Mouse (Mus musculus) retina, adult 2 months (tissue): Measurements from ENCODE around the gene Hsd17b2.
"Not testable (repeated sequence)": the region's sequence is repeated elsewhere in the genome, so short reads cannot be mapped to it uniquely, and the experiment has no call there.

Experiments used
- DNase-seq: peaks from one replicate; pipeline ENCODE4 v3.0.0-alpha.2; 2012; ENCODE audit warnings: low read depth, low spot score

The Hsd17b2 gene

DNA sequence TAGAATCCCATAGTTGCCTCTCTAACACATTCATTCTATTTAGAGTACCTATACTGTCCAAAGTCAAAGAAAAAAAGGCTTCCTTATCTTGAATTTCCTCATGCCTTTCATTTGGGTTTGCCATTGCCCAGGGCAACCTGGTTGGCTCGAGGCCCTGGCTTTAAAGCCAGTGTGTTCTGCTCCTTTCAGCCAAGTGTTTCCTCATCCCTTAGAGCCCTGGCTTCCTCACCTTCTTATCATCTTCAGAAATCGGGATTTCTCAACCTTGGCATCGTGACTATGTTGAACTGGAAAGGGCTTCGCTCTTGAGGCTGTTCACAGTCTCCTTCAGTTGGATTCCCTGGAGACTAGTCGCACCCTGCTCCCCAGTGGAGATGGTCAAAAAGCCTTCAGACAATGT lies 12.9 kb downstream of the Hsd17b2 start:
- no peak for DNase-seq

DNA sequence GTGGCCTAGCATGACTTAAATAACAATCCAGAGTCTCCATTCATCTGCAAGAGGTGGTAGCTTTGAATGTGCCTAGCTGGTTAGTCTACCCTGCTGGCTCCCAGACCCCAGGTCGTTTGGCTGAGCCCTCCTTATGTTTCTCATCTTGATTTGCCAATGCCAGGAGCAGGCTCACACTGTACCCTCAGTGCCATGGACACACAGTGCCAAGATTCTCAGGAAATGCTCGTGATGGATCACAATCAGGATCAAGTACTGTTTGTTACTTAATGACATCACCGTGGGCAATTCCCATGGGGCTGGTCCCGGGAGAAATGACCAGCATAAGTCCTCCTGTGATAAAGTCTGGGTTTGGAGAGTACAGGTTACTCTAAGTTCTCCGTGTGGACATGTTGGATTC lies 14.2 kb downstream of the Hsd17b2 start:
- no peak for DNase-seq

DNA sequence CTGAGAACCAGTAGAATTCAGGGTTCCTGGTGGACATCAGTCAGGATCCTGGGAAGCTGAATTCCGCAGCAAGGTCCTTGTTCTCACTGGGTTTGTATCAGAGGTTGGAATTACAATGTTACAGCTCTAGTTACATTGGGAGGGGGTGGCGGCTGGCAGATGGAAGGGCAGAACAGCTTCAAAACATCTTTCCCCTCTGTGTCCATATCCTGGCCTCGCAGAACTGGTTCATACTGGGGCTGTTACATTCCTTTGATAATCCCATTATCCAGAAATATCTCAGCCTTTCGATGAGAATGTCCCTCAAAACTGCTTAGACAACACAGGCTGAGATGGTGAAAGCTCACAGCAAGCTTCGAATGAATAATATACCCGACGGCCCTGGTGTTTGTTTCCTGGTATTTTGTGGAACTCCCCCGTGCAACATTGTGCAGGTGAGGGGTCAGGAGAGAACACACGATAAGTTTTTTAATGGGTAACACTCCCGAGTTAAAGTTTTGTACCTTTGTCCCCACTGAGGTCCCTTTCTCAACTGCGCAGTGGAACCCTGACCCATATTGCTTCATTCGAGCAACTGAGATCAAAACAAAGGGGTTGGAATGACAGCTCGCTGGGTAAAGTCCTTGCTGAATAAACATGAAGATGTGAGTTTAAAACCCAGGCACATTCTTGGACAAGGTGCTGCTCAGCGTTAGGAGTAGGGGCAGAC lies 16.6 kb downstream of the Hsd17b2 start:
- no peak for DNase-seq

DNA sequence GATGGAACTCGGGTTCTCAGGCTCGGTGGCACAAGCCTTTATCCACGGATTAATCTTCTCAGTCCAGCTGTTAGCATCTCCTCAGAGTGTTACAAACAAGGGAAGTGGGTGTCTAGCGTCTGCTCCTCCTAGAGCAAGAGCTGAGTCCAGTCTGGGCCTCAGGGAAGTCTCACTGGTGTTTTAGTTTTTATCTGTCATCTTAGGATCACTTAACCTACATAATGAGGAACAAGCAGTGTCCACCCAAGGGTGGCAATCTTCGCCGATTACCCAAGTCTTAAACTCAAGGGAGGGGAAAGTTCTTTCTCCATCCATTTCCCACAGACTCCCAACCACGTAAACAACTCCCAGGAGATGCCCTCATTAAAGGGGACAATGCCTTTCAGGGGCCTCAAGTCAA lies 24.8 kb downstream of the Hsd17b2 start:
- no peak for DNase-seq

DNA sequence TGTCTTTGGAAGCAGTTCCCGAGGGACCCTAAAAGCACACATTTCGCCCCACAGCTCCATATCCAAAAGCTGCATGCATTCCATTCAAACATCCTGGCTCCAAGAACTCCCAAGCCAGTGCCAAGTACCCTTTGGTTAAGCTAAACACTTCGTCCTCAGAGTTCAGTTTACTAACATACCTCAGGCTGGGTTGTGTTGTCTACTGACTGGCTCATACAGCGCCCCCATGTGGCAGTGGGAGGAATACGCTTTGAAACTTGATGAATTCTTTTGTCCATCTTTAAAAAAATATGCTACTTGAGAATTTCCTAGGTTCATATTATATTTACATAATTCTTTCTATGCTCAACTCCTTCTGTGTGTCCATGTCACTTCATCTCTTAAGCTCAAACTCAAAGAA lies 25.9 kb downstream of the Hsd17b2 start:
- no peak for DNase-seq

DNA sequence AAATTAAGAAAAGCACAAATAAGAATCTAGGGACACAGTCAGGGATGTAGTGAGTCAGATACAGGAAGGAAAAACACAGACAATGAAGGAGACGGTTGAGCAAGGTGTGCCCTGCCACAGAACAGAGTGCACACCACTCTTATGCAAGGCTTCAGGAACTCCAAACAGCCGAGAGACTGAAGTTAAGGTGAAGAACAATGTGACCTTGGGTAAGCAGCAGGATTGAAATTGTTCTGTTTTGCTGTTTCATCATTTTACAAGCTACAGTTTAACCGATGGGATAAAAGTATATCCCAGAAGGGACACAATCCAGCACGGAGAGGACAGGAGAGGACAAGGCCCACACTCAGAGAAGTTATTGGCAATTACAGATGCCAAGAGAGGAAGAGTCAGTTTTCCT lies 26.5 kb downstream of the Hsd17b2 start:
- DNase-seq: no peak

DNA sequence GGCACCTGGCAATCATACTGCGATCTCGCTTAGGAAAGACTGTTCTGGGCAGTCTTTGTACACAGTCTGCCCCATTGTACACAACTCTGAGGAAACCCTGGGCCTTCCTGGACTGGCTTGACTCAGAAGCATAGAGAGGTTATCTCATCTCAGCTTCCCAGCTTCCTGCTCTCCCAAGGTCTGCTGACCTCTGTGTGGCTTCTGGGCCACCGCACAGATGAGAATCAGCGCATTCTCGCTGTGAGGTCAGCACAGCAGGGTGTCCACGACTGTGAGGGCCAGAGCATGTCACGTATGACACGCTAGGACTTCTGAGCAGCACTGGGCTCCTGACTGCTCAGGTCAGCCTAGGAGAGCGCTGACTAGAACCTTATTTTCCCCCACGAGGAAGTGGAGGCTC lies 29.3 kb downstream of the Hsd17b2 start:
- DNase-seq: no peak

DNA sequence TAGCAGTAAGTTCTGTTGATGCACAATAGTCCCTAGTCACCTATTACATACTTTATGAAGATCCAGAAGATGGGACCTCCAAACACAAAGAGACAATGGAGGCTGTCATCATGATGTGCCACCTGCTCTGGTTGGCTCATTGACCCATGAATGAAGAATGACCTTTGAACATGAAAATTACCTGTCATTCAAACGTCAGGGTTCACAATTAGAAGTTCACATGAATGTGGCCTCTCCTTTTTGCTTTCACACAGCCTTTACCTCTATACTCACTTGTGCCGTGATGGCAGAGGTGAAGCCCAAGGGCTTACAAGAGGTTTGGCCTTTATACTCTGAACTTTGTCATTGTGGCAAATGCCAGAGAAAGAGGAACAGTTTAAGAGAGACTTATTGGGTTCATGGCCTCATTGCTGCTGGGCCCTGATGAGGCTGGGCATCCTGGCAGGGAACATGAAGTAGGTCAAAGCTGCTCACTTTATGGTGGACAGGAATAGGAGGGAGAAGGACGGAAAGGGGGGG lies 35.0 kb downstream of the Hsd17b2 start:
- no peak for DNase-seq

DNA sequence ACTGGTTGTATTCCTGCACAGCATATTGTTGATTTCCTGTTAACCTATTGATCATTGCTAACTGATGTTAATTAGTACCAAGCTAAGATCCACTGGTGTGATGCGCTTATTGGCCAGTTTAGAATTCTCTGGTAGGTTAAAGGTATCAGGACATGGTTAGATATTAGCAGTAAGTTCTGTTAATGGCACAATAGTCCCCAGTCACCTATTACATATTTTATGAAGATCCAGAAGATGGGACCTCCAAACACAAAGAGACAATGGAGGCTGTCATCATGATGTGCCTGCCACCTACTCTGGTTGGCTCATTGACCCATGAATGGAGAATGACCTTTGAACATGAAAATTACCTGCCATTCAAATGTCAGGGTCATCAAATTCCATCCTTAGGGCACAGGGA lies 36.5 kb downstream of the Hsd17b2 start:
- DNase-seq: not testable (repeated sequence)

DNA sequence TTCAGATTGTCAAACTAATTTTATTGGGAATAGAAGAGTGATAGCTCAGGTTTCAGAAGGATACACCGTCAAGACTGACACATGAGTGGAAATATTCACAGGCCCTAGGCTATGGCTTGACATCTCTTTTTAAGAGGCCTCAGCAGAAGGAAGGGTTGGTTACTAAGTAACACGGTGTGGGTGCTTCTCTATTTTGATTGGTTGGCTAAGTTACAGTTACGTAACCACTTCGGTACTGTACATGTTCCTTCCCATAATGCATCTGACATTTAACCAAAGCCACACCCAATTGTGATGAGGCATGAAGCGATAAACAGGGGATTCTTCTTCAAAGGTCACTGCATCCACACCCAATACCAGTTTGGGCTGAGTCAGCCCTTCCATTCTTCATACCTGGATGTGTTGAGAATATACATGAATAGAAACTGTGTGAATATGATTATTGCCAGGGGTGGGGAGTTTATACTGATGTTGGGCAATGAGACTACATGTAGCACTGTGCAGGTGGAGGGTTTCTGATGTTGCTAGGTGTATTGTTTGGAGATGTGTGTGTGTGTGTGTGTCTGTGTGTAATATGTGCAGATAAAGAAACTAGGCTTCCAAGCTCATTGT lies 38.8 kb downstream of the Hsd17b2 start:
- no peak for DNase-seq

DNA sequence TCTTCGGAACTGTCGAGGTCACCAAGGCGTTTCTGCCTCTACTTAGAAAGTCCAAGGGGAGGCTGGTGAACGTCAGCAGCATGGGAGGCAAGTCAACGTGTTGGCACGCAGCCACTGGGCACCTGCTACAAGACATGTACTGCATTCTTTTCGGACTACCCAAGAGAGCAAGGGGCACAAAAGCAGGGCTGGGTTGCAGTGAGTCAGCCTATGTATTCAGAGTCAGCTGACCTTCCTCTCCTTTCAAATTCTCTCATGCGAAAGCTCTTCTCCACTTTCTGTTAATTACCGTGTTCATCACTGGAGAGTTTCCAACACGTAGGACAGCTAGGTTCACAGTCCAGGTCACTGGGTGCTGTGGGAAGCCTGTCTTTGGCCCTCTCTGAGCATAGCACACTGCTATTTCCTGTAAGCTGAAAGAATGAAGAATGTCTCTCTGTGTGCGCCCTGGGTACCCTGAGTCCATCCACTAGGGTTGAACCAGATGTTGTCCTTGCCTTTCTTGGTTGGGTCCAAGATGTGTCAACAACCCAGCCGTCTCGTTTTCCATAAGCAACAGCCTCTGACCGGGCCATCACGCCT lies 40.8 kb downstream of the Hsd17b2 start:
- no peak for DNase-seq

DNA sequence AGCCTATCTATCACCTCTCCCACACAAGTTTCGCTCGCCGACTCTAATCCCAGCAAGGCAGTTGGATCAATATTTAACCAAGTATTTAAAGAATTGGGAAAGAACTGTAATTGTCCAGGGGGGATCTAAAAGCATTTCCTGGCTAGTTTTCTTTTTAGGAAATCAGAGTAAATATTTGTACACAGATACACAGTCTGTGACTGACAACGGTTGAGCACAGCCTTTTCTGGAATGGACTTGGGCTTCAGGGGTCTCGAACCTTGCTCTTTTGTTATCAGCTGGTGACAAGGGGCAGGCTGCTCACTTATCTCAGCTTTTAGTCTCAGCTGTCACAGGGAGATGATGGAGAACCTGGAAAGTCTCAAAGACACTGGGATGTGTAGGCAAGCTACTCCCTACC lies 44.9 kb downstream of the Hsd17b2 start:
- no peak for DNase-seq

DNA sequence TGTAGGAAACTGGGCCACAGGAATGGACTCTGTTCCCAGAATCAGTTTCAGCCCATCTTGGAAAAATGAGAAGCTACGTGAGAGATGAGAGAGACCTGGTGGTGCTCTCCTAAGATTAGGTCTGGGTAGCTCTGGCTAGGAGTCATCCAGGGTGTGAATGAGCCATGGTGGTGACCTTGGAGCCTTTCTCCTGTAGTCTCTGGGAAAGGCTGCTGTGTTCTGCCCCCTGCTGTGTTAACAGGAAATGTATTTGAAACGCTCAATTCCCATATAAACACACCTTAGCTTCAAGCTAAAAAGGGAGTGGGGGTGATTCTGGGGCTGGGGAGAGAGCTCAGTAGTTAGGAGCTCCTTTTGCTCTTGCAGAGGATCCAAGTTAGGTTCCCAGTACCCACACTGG lies 45.7 kb downstream of the Hsd17b2 start:
- no peak for DNase-seq

DNA sequence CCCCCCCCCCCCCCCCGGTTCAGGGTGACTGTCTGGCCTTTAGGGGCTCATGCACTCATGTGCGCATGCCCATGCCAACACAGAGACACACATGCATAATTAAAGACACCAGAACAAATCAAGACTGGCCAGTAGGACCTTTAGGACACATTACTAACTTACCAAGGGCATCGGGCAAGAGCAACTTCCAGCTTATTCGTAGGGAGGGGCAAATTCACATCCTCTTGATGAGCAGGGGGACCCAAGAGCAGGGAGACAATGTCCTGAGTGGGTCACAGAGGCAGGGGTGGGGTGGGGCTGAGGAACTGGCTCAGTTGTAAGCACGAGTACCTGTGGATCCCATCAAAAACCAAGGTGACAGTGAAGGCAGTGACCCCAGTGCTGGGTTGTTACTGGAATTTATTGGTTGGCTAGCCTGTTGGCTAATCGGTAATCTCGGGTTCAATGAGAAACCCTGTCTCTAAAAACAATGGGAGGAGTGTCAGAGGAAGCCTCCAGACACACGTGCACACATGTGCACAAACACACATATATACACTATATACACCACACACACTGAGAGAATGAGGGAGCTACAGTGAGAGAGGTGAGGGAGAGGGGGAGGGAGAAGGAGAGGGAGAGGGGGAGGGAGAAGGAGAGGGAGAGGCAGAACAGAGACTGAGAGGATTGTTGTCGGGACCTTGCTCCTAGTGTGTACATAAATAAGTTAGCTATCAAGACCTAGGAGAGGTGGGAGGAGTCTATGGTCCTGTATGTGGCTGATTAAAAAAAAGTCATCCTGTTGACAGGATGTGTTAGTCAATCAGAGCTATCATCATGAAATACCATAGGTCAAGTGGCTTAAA lies 46.4 kb downstream of the Hsd17b2 start:
- no peak for DNase-seq

DNA sequence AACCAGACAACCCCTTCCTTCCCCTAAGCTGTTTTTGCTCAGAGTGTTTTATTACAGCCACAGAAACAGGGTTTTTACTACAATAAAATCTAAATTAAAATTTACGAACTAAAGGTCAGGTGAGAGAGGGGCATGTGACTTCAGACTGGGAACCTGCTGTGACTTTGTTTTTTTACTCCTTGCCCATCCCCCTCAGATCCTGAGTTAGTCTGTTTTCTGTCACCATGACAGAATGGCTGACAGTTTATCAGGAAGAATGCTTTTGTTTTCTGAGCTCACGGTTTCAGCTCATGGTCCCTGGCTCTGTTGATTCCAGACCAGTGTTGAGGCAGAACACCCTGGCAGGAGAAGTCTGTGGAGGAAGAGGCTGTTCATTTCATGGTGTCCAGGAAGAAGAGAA lies 47.7 kb downstream of the Hsd17b2 start:
- no peak for DNase-seq

DNA sequence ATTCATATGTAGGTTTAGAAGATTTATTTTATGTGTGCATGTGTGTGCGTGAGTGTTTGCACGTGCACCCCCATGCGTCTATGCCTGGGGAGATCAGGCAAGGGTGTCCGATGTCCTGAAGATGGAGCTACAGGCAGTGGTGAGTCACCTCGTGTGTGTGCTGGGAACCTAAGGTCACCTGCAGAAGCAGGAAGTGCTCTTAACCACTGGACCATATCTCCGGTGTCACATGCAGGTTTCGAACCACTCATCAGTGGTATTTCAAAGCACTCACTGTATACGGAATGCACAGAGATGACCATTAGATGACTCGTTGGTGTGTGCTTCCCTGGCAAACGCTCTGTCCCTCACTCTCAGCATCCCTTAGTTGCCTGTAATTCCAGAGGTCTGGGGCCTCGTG lies 56.2 kb downstream of the Hsd17b2 start:
- DNase-seq: no peak

DNA sequence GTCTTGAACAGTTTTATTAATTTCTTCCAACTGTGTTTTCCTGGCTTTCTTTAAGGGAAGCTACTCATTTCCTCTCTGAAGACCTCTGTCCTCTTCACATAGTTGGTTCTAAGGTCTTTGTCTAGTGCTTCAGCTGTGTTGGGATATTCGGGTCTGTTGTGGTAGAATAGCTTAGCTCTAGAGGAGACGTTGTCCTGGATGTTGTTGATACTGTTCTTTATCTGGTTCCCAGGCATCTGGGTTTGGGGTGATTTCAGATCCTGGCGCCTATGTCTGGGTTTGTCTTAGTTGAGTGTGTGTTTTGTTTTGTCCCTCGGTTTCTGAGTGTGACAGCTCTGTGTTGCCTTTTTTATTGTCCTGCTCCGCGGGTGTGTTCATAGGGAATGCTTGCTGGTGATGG lies 61.1 kb downstream of the Hsd17b2 start:
- no peak for DNase-seq

DNA sequence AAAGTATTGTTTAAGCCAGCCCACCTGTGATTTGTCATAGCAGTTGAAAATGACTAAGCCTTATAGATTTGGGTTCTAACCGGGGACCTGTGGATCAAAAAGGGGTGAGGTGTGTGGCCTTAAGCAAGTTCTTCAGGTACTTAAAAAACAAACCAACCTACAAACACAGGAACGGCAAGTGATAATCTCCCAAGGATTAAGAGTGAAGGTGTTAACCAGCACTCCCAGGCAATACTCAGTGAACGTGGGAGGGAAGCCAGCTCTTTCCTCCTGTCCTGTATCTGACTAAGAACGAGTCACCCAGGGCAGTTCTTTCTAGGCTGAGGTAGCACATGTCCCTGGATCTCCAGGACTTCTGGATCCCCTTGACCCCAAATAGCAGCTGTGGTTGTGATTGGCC lies 62.9 kb downstream of the Hsd17b2 start:
- no peak for DNase-seq

DNA sequence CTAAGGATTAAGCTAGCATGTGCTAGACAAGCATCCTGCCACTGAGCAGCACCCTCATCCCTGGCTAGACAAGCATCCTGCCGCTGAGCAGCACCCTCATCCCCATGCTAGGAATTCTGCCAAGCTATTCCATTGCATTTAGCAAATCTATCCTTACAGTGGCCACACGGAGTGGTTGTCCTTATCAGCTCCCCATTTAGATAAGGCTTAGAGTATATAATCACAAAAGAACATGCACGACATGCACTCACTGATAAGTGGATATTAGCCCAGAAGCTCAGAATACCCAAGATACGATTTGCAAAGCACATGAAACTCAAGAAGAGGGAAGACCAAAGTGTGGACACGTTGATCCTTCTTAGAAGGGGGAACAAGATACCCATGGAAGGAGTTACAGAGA lies 64.2 kb downstream of the Hsd17b2 start:
- DNase-seq: no peak

DNA sequence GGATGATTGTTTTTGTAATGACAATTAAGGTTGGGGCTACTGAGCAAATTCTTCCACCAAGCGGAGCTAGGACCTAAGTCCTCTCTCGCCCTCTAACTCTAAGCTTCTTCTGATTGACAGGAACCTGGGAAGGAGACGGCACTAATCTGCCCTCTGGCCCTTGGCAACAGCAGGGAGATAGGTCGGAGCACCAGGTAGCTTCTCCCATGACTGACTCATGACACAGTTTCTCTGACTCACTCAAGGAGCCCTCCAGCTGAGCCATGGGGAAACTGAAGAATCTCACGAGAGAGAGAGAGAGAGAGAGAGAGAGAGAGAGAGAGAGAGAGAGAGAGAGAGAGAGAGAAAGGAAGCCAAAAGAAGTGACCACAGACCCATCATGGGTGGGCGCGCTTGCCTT lies 67.3 kb downstream of the Hsd17b2 start:
- DNase-seq: no peak

DNA sequence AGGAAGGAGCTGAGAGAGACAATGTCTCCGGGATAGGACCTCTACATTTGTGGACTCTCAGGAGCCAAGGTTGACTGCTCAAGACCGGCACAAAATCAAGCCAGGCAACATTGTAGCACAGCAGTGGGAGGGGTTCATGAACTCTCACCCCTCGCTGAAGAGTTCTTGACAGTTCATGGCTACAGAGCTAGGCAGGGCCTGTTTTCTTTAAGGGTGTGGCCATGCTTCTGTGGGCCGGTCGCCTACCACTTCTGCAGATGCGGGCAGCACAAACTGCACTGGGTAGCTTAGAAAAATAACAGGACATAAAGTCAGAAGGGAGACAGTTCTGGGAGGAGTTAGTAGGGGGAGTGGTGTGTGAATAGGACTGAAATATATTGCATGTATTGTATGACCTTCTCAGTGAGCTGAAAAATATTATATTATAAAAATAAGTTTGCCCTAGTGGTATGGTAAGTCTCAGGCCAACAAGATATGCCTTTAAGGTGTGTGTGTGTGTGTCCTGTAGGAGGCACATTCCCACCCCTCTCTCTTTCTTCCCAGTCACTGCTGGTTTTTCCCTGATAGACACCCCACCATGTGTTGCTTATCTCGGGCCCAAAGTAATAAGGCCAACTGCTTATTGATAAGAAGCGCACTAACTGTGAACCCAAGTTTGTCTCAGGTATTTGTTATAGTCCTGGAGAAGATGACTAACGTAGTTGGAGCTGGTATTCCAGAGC lies 69.6 kb downstream of the Hsd17b2 start:
- no peak for DNase-seq

DNA sequence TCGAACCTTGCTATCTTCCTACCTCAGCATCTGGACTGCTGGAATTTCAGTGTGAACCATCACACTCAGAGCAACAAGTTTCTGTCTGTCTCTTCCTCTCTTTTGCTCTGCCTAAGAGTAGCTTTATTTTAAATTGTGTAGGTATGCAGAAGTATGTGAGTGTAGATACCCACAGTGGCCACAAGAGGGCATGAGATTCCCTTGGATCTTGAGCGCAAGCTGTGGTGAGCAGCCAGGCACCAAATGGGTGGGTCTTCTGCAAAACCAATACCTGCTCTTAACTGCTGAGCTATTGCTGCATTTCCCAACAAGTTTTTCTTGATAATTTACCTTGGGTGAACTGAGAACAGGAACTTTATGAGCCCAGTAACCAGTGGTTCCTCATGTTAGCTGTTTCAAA lies 70.4 kb downstream of the Hsd17b2 start:
- DNase-seq: no peak
